Mouse (Mus musculus) layer of hippocampus, adult 9-11 months (tissue): ENCODE results near the gene Foxi1.
"Not testable (repeated sequence)": the region's sequence is repeated elsewhere in the genome, so short reads cannot be mapped to it uniquely, and the experiment has no call there.

ENCODE experiments used
- DNase-seq: peaks from one replicate; pipeline ENCODE4 v3.0.0; 2022

Gene Foxi1

GRCm38 (mm10) chr11:34207989-34208388 lies at the start of gene Foxi1:
Gene Foxi1, minus strand, starts transcription at chr11:34208089.
- DNase-seq: no peak

GRCm38 (mm10) chr11:34242979-34243378 lies 35.1 kb upstream of the Foxi1 start:
- no peak for DNase-seq

- DNase-seq: no peak
Observed at GRCm38 (mm10) chr11:34240252-34240651, 32.4 kb upstream of the Foxi1 start.

GRCm38 (mm10) chr11:34239691-34240090 lies 31.8 kb upstream of the Foxi1 start:
- DNase-seq: no peak

GRCm38 (mm10) chr11:34236885-34237284 lies 29.0 kb upstream of the Foxi1 start:
- DNase-seq: no peak

- peak; percentile 18 for DNase-seq
Observed at GRCm38 (mm10) chr11:34236091-34236759, 28.3 kb upstream of the Foxi1 start.

GRCm38 (mm10) chr11:34228758-34229364 lies 21.0 kb upstream of the Foxi1 start:
- DNase-seq: peak; percentile 42

GRCm38 (mm10) chr11:34227180-34227579 lies 19.3 kb upstream of the Foxi1 start:
- no peak for DNase-seq

GRCm38 (mm10) chr11:34220596-34220995 lies 12.7 kb upstream of the Foxi1 start:
- DNase-seq: not testable (repeated sequence)

- DNase-seq: peak; percentile 55
Observed at GRCm38 (mm10) chr11:34212853-34213252, 5.0 kb upstream of the Foxi1 start.

GRCm38 (mm10) chr11:34202769-34203168 lies 5.1 kb downstream of the Foxi1 start:
- peak; percentile 8 for DNase-seq

- no peak for DNase-seq
Observed at GRCm38 (mm10) chr11:34195142-34195541, 12.7 kb downstream of the Foxi1 start.

GRCm38 (mm10) chr11:34194158-34194941 lies 13.5 kb downstream of the Foxi1 start:
- DNase-seq: no peak

- no peak for DNase-seq
Observed at GRCm38 (mm10) chr11:34193658-34194057, 14.2 kb downstream of the Foxi1 start.

GRCm38 (mm10) chr11:34184266-34184665 lies 23.6 kb downstream of the Foxi1 start:
- DNase-seq: no peak

- DNase-seq: peak; percentile 51
Observed at GRCm38 (mm10) chr11:34181214-34182117, 26.4 kb downstream of the Foxi1 start.

GRCm38 (mm10) chr11:34178752-34179151 lies 29.1 kb downstream of the Foxi1 start:
- DNase-seq: no peak

GRCm38 (mm10) chr11:34176371-34176770 lies 31.5 kb downstream of the Foxi1 start:
- DNase-seq: peak; percentile 33

GRCm38 (mm10) chr11:34171221-34171620 lies 36.7 kb downstream of the Foxi1 start:
- no peak for DNase-seq

GRCm38 (mm10) chr11:34169464-34169894 lies 38.4 kb downstream of the Foxi1 start:
- DNase-seq: no peak

- no peak for DNase-seq
Observed at GRCm38 (mm10) chr11:34166392-34166791, 41.5 kb downstream of the Foxi1 start.

- no peak for DNase-seq
Observed at GRCm38 (mm10) chr11:34165278-34165677, 42.6 kb downstream of the Foxi1 start.

GRCm38 (mm10) chr11:34158916-34159315 lies 49.0 kb downstream of the Foxi1 start:
- DNase-seq: no peak
